Comparison of ENCODE assay signal across 11 mouse cellular contexts in the genomic region with DNA sequence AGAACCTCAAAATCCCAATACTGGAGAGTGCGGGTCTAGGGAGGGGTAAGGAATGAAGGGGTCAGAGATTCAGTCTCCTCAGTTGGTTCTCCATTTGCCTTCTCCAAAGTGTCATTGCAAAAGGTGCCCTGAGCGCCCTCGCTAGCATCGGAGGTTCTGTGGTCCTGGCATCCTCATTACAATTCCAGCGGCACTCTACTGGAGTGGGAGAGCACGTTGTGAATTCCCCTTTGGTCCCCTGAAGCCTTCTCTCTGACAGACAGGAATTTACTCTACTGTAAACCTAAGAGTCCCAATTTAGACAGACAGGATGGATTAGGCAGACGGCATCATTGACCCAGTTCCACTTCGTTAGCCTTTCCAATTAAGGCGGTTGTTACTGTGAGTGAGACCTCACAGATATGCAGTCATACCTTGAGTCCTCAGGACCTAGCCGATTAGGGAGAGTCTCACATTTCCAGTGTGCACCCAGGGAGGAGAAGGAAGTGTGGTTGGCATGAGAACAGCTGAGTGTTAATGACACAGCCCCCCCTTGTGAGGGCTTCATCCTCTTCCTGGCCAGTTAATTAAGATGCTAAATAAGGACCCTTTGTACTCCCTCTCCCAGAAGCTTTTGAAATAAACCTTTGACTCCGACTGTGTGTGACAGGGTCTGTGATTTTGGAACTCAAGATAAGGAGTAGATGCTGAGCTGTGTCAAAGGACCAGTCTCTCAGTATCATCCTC.
A peak's percentile ranks its signal among the peaks of the same experiment; 100 is the strongest.
DNase-seq lines count a peak whose midpoint lies in the region; ATAC-seq lines count a peak whose summit lies in the region.
"Had no signal": no experiment of that assay in that cellular context is flagged by ENCODE, and none has a peak within 500 bp of the region (broad histone marks: within the 10 kb centered on the region; RNA-seq: fewer than 3 reads in every experiment).

No protein-coding gene starts in this region.

- H3K27me3 ChIP-seq in forebrain, embryonic 14.5 days (replicated peaks; ENCODE audit: control insufficient read depth, insufficient read depth, low read length): no peaks in the 10 kb centered on the region
- H3K27me3 ChIP-seq in midbrain, embryonic 12.5 days: peaks cover 20% of the 10 kb centered on the region; the same call in 1 of the 2 replicates
- no peaks in the 10 kb centered on the region for H3K27me3 ChIP-seq in heart, embryonic 11.5 days (ENCODE audit: control insufficient read depth, insufficient read depth, low read length)
- H3K27me3 ChIP-seq: liver, embryonic 12.5 days had no signal

- peak overlapping the region; percentile 18; the same call in 1 of the 2 replicates for H3K4me2 ChIP-seq in forebrain, embryonic 14.5 days (ENCODE audit: low read length)
- no peak overlapping the region for H3K4me2 ChIP-seq in midbrain, embryonic 12.5 days (replicated peaks)
- no peak overlapping the region for H3K4me2 ChIP-seq in heart, embryonic 11.5 days
- H3K4me2 ChIP-seq: liver, embryonic 12.5 days had no signal

- H3K4me3 ChIP-seq in forebrain, embryonic 14.5 days (ENCODE audit: low read depth, low read length): no peak overlapping the region
- H3K4me3 ChIP-seq in midbrain, embryonic 12.5 days: no peak overlapping the region
- H3K4me3 ChIP-seq in heart, embryonic 11.5 days (ENCODE audit: low read depth, low read length): no peak overlapping the region
- H3K4me3 ChIP-seq: liver, embryonic 12.5 days had no signal

- H3K9ac ChIP-seq in forebrain, embryonic 14.5 days (ENCODE audit: low read length): no peak overlapping the region
- no peak overlapping the region for H3K9ac ChIP-seq in midbrain, embryonic 12.5 days (replicated peaks)
- H3K9ac ChIP-seq in heart, embryonic 11.5 days (ENCODE audit: low read depth, low read length): no peak overlapping the region
- H3K9ac ChIP-seq: liver, embryonic 12.5 days had no signal

- H3K4me1 ChIP-seq in forebrain, embryonic 14.5 days (ENCODE audit: control insufficient read depth, insufficient read depth, low read length): peaks cover 33% of the 10 kb centered on the region
- peaks cover 36% of the 10 kb centered on the region for H3K4me1 ChIP-seq in midbrain, embryonic 12.5 days
- peaks cover 22% of the 10 kb centered on the region for H3K4me1 ChIP-seq in heart, embryonic 11.5 days (ENCODE audit: control insufficient read depth, insufficient read depth, low read length)

- DNase-seq in embryo, embryonic 10 days (ENCODE audit: low spot score): peak; percentile 16
- no peak for DNase-seq in embryo, embryonic 11 days
- peak; percentile 46 for DNase-seq in ES-CJ7 (ENCODE audit: low read depth, low spot score)
- peak; percentile 86 for DNase-seq in forebrain, embryonic 14.5 days (ENCODE audit: low spot score)
- no peak for DNase-seq in thymus, postnatal 25 days
- DNase-seq in thymus, postnatal 36 days: no peak
- DNase-seq: heart, postnatal 10 days; right cerebral cortex, postnatal 25 days had no signal

- H3K9me3 ChIP-seq in forebrain, embryonic 14.5 days (replicated peaks; ENCODE audit: control insufficient read depth, low read length): no peaks in the 10 kb centered on the region
- no peaks in the 10 kb centered on the region for H3K9me3 ChIP-seq in midbrain, embryonic 12.5 days
- no peaks in the 10 kb centered on the region for H3K9me3 ChIP-seq in heart, embryonic 11.5 days (replicated peaks; ENCODE audit: control insufficient read depth, low read length)
- H3K9me3 ChIP-seq: liver, embryonic 12.5 days had no signal

- 9% methylated on average over 11 of the region's 11 CpGs for WGBS in forebrain, embryonic 14.5 days
- 39% methylated on average over 11 of the region's 11 CpGs for WGBS in midbrain, embryonic 12.5 days
- 26% methylated on average over 11 of the region's 11 CpGs for WGBS in heart, embryonic 11.5 days (ENCODE audit: insufficient replicate concordance)

- no peaks in the 10 kb centered on the region for H3K36me3 ChIP-seq in forebrain, embryonic 14.5 days (ENCODE audit: control insufficient read depth, insufficient read depth, low read length)
- no peaks in the 10 kb centered on the region for H3K36me3 ChIP-seq in midbrain, embryonic 12.5 days
- H3K36me3 ChIP-seq in heart, embryonic 11.5 days (ENCODE audit: control insufficient read depth, insufficient read depth, low read length): no peaks in the 10 kb centered on the region
- H3K36me3 ChIP-seq: liver, embryonic 12.5 days had no signal

- peak overlapping the region; percentile 70; the same call in 1 of the 2 replicates for H3K27ac ChIP-seq in forebrain, embryonic 14.5 days (ENCODE audit: low read depth, low read length)
- no peak overlapping the region for H3K27ac ChIP-seq in midbrain, embryonic 12.5 days (replicated peaks)
- H3K27ac ChIP-seq in heart, embryonic 11.5 days (ENCODE audit: low read depth, low read length): no peak overlapping the region
- H3K27ac ChIP-seq: liver, embryonic 12.5 days had no signal

- ATAC-seq in forebrain, embryonic 14.5 days: peak; percentile 87
- peak; percentile 78; the same call in 1 of the 2 replicates for ATAC-seq in midbrain, embryonic 12.5 days (ENCODE audit: low FRiP score, low read depth)
- no peak for ATAC-seq in heart, embryonic 11.5 days (replicated peaks; ENCODE audit: insufficient number of reproducible peaks, low FRiP score, low TSS enrichment)
- ATAC-seq: liver, embryonic 12.5 days had no signal

Comparison
In these comparisons a context has a peak if more than half of its experiments do, and no peak if none do; other contexts are left out.
1. DNase-seq: peak in embryo, embryonic 10 days (single experiment), ES-CJ7 (single experiment) and forebrain, embryonic 14.5 days (single experiment); none in embryo, embryonic 11 days (single experiment), thymus, postnatal 25 days (single experiment) and thymus, postnatal 36 days (0 of 2).